Mouse (Mus musculus): ENCODE measurements at regions not wholly inside any gene's neighbourhood (a gene's known extent, or its start where the extent isn't known, plus 50 kb on each side); places are given as distances from the start of the nearest gene placed in this dataset.

GRCm38 (mm10) chr12:90469754-90470153 lies 268.5 kb downstream of the Dio2 start:
- no peak for DNase-seq (ENCODE audit: low spot score)

- DNase-seq (ENCODE audit: low spot score): no peak
Measured at GRCm38 (mm10) chr12:90460121-90460520, 278.1 kb downstream of the Dio2 start.

GRCm38 (mm10) chr12:90440672-90441071 lies 297.6 kb downstream of the Dio2 start:
- no peak for DNase-seq (ENCODE audit: low spot score)

- no peak for DNase-seq (ENCODE audit: low spot score)
Measured at GRCm38 (mm10) chr12:90425276-90426063, 312.8 kb downstream of the Dio2 start.

GRCm38 (mm10) chr12:90417590-90418221 lies 320.5 kb downstream of the Dio2 start:
- no peak for DNase-seq (ENCODE audit: low spot score)

- DNase-seq (ENCODE audit: low spot score): no peak
Measured at GRCm38 (mm10) chr12:90408716-90409115, 329.5 kb downstream of the Dio2 start.

GRCm38 (mm10) chr12:90398564-90398963 lies 339.7 kb downstream of the Dio2 start:
- DNase-seq (ENCODE audit: low spot score): peak; percentile 52
